Mouse (Mus musculus) CH12.LX (cell line): Measurements from ENCODE around the gene Actn2.

Experiments used
- CTCF ChIP-seq, 2 experiments: IDR thresholded peaks in 1 of 2; conservative IDR thresholded peaks in 1 of 2; 2 replicates each; pipeline ENCODE4 v1.5.1; 2011 to 2012; ENCODE audit warnings: low read depth in 2 of 2, low read length in 2 of 2, improper control_type of control experiment in 1 of 2, inconsistent platforms in 1 of 2, mild to moderate bottlenecking in 1 of 2, moderate library complexity in 1 of 2
- USF1 ChIP-seq: IDR thresholded peaks from 2 replicates; pipeline ENCODE4 v1.6.1; 2014; ENCODE audit warnings: low read depth, mild to moderate bottlenecking, inconsistent platforms, low read length, improper control_type of control experiment

DNA sequence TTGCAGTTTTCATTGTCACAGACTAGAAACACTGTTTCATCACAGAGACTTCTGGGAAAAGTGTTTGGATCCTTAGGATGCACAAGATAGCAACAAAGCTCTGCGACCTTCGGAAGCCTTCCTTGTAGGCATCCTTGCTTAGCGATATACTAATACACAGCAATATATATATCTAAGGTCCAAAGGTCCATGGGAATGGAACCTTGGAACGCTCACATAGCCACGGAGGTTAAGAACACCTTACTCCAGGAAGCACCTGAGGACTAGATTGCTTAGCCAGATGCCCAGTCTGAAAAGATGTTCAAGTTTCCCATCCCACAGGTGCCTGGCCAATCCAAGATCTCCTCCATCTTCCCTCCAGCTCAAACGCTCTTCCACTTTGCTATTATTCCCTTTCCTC, 26.4 kb downstream of the Actn2 start:
- TF ChIP-seq CTCF (conservative IDR thresholded peaks at IDR 0.05 in 1 of 2, IDR thresholded peaks at IDR 0.05 in 1 of 2; ENCODE audit: low read depth in 2 of 2, low read length in 2 of 2) (no peak), USF1 (no peak)
